Mouse (Mus musculus): Measurements from ENCODE around the gene Traf6.
"Not testable (repeated sequence)": the region's sequence is repeated elsewhere in the genome, so short reads cannot be mapped to it uniquely, and the experiment has no call there.

Gene Traf6

DNA sequence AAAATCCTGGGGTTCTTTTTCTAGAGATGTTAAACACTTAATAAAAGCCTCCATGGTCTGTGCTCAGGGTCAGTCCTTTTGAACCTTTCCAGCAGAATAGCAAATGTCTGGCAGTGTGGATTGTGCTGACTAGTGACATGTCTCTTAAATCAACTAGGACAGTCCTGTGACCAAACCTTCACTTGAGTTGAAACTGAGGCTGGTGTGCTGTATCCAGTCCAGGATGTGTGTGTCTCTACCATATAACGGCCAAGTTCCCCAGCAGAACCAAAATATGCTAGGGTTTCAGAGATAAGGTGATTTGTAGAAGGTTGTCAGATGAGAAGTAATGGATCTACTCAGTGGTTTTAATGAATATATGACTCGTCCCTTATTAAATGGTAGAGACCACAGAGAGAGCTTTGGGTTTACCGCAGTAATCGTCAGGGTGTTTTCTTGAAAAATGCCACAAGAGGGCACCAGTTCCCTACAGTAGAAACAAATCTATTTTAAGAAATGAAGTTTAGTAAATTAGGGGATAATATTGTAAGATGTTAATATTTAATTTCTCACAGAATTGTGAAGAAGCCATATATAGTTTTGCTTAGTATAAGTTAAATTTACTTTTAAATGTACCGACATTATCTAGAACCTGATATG lies 15.5 kb downstream of the Traf6 start:
- no peak for DNase-seq (ENCODE audit: low spot score in 2 of 2)

DNA sequence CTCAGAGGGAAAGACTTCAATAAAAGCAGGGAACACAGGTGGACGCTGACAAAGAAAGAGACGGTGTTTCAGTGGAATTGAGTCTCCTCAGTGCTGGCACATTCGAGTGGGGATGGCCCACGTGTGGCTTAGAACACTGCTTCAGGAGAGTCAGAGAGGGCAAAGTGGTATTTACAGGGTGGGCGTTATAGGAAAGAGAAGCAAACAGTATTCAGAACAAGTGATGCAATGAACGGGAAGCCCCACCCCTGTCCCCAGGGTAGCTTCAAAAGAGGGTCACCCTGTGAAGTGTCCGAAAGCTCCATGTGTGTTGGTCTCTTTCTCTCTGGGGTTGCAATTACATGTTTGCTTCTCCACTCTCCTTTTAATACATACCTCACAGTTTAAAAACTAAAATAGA lies 17.4 kb downstream of the Traf6 start:
- no peak for DNase-seq (ENCODE audit: low spot score in 2 of 2)

- no peak for DNase-seq (ENCODE audit: low spot score in 2 of 2)
These were observed 21.1 kb downstream of the Traf6 start for GRCm38 (mm10) chr2:101699284-101699683.

DNA sequence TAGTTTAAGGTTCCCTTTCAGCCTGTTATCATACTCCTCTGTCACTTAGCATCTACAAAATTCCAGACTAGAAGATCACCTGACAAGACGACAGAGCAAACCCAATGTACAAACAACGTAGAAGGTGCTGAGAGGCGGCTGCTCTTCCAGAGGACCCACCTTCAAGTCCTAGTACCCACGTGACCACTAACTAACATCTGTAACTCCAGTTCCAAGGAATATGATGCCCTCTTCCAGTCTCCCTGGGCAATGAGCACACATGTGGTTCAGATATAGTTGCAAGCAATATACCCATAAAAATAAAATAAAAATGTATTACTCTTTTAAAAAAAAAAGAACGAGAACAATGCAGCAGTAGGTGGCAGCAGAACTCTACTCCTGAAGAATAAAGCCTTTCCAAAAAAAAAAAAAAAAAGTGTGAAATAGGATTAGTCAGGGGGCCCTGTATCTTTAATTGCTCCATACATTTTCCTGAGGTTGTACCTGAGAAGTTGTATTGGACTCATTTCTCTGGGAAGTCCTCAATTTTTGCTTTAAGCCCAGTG lies 27.8 kb downstream of the Traf6 start:
- DNase-seq (ENCODE audit: low spot score in 2 of 2) = no peak

GRCm38 (mm10) chr2:101711608-101712007 lies 33.4 kb downstream of the Traf6 start:
- no peak for DNase-seq (ENCODE audit: low spot score in 2 of 2)

GRCm38 (mm10) chr2:101715650-101716323 lies 37.6 kb downstream of the Traf6 start:
- no peak for DNase-seq (ENCODE audit: low spot score in 2 of 2)

GRCm38 (mm10) chr2:101717162-101717561 lies 38.9 kb downstream of the Traf6 start:
- no peak for DNase-seq (ENCODE audit: low spot score in 2 of 2)

- DNase-seq (ENCODE audit: low spot score in 2 of 2) = no peak
These were observed 43.6 kb downstream of the Traf6 start for GRCm38 (mm10) chr2:101721835-101722234.

GRCm38 (mm10) chr2:101722370-101723332 lies 44.4 kb downstream of the Traf6 start:
- no peak for DNase-seq (ENCODE audit: low spot score in 2 of 2)

DNA sequence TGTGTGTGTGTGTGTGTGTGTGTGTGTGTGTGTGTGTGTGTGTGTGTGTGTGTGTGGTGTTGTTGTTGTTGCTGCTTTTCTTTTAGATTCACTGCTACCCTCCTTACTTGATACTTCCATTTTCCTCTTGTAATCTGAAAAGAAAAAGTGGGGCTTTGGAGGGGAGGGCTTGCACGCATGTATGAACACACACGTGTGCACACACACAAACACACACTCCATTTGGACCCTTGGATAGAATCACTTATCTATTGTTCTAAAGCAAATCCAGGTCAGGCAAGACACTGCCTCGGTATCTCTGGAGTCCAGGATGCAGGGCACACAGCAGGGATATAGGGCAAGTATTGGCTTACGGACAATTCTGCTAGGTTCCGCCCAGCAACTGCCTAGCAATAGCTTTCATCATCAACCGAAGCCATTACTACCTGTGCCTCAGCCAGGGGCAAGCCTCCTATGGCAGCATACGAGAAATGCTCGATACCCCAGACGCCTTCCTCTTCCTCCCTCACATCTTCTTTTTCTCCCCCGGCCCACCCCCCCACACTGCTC lies 45.2 kb downstream of the Traf6 start:
- no peak for DNase-seq (ENCODE audit: low spot score in 2 of 2)

- DNase-seq (ENCODE audit: low spot score in 2 of 2) = no peak
These were observed 49.6 kb downstream of the Traf6 start for GRCm38 (mm10) chr2:101727787-101728186.

DNA sequence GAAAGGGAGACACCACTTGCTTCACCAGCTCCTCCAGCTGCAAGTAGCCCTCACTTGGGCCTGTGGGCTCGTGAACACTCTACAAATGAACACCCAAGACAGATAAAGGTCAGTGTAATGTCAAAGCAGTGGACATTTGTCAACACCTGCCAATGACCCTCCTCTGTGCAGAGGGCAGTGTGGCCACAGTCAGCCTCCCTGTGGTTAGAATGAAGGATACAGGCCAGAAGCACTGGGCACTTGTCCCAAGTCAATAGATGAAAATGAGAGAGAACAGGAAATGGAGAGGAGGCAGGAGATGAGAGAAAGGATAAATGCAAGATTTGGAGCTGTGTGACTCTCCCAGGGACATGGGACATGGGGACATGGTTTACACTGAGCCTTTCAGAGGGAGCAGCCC lies 51.2 kb downstream of the Traf6 start:
- DNase-seq (ENCODE audit: low spot score in 2 of 2) = no peak

- no peak for DNase-seq (ENCODE audit: low spot score in 2 of 2)
These were observed 52.7 kb downstream of the Traf6 start for GRCm38 (mm10) chr2:101730972-101731371.

- DNase-seq (ENCODE audit: low spot score in 2 of 2) = no peak
These were observed 54.6 kb downstream of the Traf6 start for GRCm38 (mm10) chr2:101732777-101733210.

GRCm38 (mm10) chr2:101733564-101733963 lies 55.3 kb downstream of the Traf6 start:
- no peak for DNase-seq (ENCODE audit: low spot score in 2 of 2)

DNA sequence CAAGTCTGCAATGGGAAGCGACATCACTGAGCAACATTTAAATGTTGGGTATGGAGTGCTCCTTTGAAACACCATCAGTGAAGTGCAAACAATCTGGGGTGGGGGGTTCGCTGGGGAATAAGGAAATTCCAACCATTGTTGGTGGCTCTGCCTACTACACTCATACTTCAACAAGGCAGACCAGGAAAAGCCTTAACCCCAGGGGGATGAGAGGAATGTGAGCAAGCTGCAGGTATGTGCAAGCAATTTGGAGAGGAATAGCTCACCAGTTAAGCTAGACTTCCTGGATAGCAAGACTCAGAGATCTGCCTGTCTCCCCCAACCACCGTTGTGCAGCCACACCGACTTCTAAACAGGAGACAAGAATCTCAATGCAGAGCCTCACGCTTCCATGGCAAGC lies 61.7 kb downstream of the Traf6 start:
- no peak for DNase-seq (ENCODE audit: low spot score in 2 of 2)

DNA sequence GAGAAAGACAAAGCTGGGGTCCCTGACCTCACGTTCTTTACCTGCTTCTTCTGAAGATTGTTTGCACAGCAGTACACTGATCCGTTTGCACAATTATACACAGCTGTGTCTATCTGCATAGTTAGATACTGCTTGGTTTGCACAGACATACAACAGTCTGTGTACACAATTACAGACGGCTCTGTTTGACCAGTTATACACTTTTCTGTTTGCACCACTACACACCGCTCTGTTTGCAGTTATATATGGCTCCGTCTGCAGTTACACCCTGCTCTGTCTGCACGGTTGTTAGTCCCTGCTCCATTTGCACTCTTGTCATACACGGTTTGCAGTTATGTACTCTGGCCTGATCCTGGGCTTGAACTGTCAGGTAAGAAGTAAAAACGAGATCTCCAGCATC lies 63.4 kb downstream of the Traf6 start:
- no peak for DNase-seq (ENCODE audit: low spot score in 2 of 2)

- DNase-seq (ENCODE audit: low spot score in 2 of 2) = no peak
These were observed 64.0 kb downstream of the Traf6 start for GRCm38 (mm10) chr2:101742072-101742860.

GRCm38 (mm10) chr2:101745656-101746055 lies 67.4 kb downstream of the Traf6 start:
- DNase-seq (ENCODE audit: low spot score in 2 of 2) = not testable (repeated sequence)

DNA sequence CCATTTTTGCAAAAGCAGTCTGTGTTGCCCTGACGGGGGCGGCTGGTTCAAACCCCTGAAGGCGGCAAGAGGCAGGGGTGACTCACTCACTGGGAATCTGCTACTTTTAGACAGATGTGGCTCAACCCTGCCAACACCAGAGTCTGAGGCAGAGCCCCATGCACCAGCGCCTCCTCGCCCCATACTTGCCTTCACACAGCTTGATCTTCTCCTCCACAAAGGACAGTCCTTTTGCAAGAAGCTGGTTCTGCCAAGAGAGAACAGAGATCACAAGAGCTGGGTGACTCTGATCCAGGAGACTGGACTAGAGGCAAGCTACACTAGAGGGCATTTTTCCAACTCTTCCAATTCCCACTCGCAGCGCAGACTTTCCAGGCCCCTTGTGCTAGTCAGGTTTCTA lies 68.3 kb downstream of the Traf6 start:
- DNase-seq (ENCODE audit: low spot score in 2 of 2) = no peak

Measured in right cerebral cortex, postnatal 36 days (tissue).